Mouse (Mus musculus) heart, postnatal 25 days (tissue): Measurements from ENCODE around the gene Xrcc1. TPM values are rescaled to one million over a fixed set of nuclear protein-coding genes. Genes with fewer than 3 reads are reported as not detected.
A peak's percentile ranks its signal among the peaks of the same experiment; 100 is the strongest.
"Not testable (repeated sequence)": the region's sequence is repeated elsewhere in the genome, so short reads cannot be mapped to it uniquely, and the experiment has no call there.

Experiments
- DNase-seq: peaks from one replicate; pipeline ENCODE4 v3.0.0; 2022; ENCODE audit warnings: low spot score
- intact Hi-C: fragments of 180-260 bp; cut with DNase I; formaldehyde crosslinking; loops from one replicate; pipeline ENCODE4 v1.15.1; 2025
- total RNA-seq, 2 experiments: library from RNA; stranded (reverse); gene quantifications; 2 replicates each; pipeline ENCODE4 v1.2.3; 2021

Gene Xrcc1
- total RNA-seq, 2 experiments from 2014 or later = 27.8 to 27.9 TPM

GRCm38 (mm10) chr7:24594309-24594803 is 48.3 kb downstream of the Xrcc1 start:
- no peak for DNase-seq
- intact Hi-C loops = no loop called here

- intact Hi-C loops = no loop called here
- no peak for DNase-seq
These were observed 49.4 kb downstream of the Xrcc1 start for GRCm38 (mm10) chr7:24595464-24595863.

GRCm38 (mm10) chr7:24598121-24598520 is 52.0 kb downstream of the Xrcc1 start:
- intact Hi-C loops = no loop called here
- DNase-seq = no peak

- no peak for DNase-seq
- intact Hi-C loops = loop anchor here (2.0 kb wide), 1 partner anchor 53 kb away; no protein-coding TSS in a partner anchor
These were observed 53.4 kb downstream of the Xrcc1 start for GRCm38 (mm10) chr7:24599211-24600067.

GRCm38 (mm10) chr7:24600941-24601597 is 55.0 kb downstream of the Xrcc1 start:
- DNase-seq = peak; percentile 80
- intact Hi-C loops = loop anchor here (2.0 kb wide), 1 partner anchor 52 kb away; no protein-coding TSS in a partner anchor

GRCm38 (mm10) chr7:24605561-24605960 is 59.5 kb downstream of the Xrcc1 start:
- intact Hi-C loops = no loop called here
- DNase-seq = no peak

GRCm38 (mm10) chr7:24606046-24606445 is 60.0 kb downstream of the Xrcc1 start:
- intact Hi-C loops = no loop called here
- DNase-seq = no peak

- intact Hi-C loops = no loop called here
- no peak for DNase-seq
These were observed 61.9 kb downstream of the Xrcc1 start for GRCm38 (mm10) chr7:24608017-24608416.

GRCm38 (mm10) chr7:24608561-24608960 is 62.5 kb downstream of the Xrcc1 start:
- DNase-seq = no peak
- intact Hi-C loops = no loop called here

- intact Hi-C loops = no loop called here
- DNase-seq = no peak
These were observed 64.2 kb downstream of the Xrcc1 start, which contains the start of gene Phldb3 for GRCm38 (mm10) chr7:24610144-24610878. Gene Phldb3 (plus strand): TSS chr7:24610763.

- intact Hi-C loops = no loop called here
- DNase-seq = peak; percentile 69
These were observed 64.9 kb downstream of the Xrcc1 start for GRCm38 (mm10) chr7:24610879-24611494.

- no peak for DNase-seq
- intact Hi-C loops = no loop called here
These were observed 65.6 kb downstream of the Xrcc1 start for GRCm38 (mm10) chr7:24611709-24612108.

- no peak for DNase-seq
- intact Hi-C loops = no loop called here
These were observed 66.3 kb downstream of the Xrcc1 start for GRCm38 (mm10) chr7:24612308-24612910.

- intact Hi-C loops = no loop called here
- DNase-seq = no peak
These were observed 68.7 kb downstream of the Xrcc1 start for GRCm38 (mm10) chr7:24614816-24615215.

GRCm38 (mm10) chr7:24617763-24618162 is 71.7 kb downstream of the Xrcc1 start:
- DNase-seq = no peak
- intact Hi-C loops = no loop called here

GRCm38 (mm10) chr7:24618374-24618773 is 72.3 kb downstream of the Xrcc1 start:
- intact Hi-C loops, DNase-seq: not testable (repeated sequence)

GRCm38 (mm10) chr7:24619671-24620397 is 73.7 kb downstream of the Xrcc1 start:
- no peak for DNase-seq
- intact Hi-C loops = no loop called here

GRCm38 (mm10) chr7:24621193-24621592 is 75.1 kb downstream of the Xrcc1 start:
- no peak for DNase-seq
- intact Hi-C loops = no loop called here

GRCm38 (mm10) chr7:24622967-24623366 is 76.9 kb downstream of the Xrcc1 start:
- intact Hi-C loops = no loop called here
- no peak for DNase-seq
